Mouse (Mus musculus): Measurements from ENCODE around the gene Snca.

DNA sequence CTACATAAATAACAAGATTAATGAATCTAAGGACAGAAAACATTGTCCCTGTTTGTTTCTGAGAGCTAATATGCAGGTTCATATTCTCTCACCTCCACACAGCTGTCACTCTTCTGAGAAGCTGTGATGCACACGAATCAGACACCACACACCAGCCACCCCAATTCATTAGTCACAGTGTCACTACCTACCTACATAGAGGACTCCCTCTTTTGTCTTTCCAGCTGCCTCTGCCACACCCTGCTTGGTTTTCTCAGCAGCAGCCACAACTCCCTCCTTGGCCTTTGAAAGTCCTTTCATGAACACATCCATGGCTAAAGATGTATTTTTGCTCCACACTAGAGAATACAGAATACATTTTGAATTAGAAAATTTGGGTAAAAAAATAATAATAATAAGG, 2.4 kb downstream of the Snca start:
- TF ChIP-seq CTCF (IDR thresholded peaks at IDR 0.05; ENCODE audit: low read depth) = no peak
- TF ChIP-seq EP300 (optimal IDR thresholded peaks at IDR 0.05) = no peak

Measured in stomach, postnatal 0 days (tissue).